Mouse (Mus musculus) MEL (cell line): ENCODE results near the gene Il2. TPM values are rescaled to one million over a fixed set of nuclear protein-coding genes. Genes with fewer than 3 reads are reported as not detected.

Source experiments
- DNase-seq: peaks from one replicate; pipeline ENCODE4 v3.0.0; 2011; ENCODE audit warnings: low read depth, low spot score
- H3K27ac ChIP-seq: 2 replicates; pipeline ENCODE4 v1.5.1; 2012; ENCODE audit warnings: low read depth, mild to moderate bottlenecking, control low read depth, low read length, moderate library complexity; ENCODE audit not compliant: control insufficient read depth
- H3K27me3 ChIP-seq, 2 experiments: fragments of 150-350 bp in 1 of 2; sonication (generic) in 1 of 2; 2 replicates each; pipeline ENCODE4 v1.6.1; 2012; ENCODE audit warnings: low read length in 2 of 2, mild to moderate bottlenecking in 2 of 2, improper control_type of control experiment in 1 of 2, moderate library complexity in 1 of 2; ENCODE audit not compliant: insufficient read depth in 2 of 2, control insufficient read depth in 1 of 2
- H3K36me3 ChIP-seq, 2 experiments: 2 replicates each; pipeline ENCODE4 v1.6.1; 2012 to 2014; ENCODE audit warnings: low read length in 2 of 2, improper control_type of control experiment in 1 of 2, inconsistent platforms in 1 of 2, mild to moderate bottlenecking in 1 of 2; ENCODE audit not compliant: insufficient read depth in 2 of 2, control insufficient read depth in 1 of 2
- H3K4me1 ChIP-seq, 2 experiments: fragments of 150-350 bp in 1 of 2; sonication (generic) in 1 of 2; 2 replicates each; pipeline ENCODE4 v1.6.1; 2012; ENCODE audit warnings: low read length in 2 of 2, improper control_type of control experiment in 1 of 2, mild to moderate bottlenecking in 1 of 2; ENCODE audit not compliant: insufficient read depth in 2 of 2, control insufficient read depth in 1 of 2
- H3K4me3 ChIP-seq, 2 experiments: fragments of 150-350 bp in 1 of 2; sonication (generic) in 1 of 2; 2 replicates each; pipeline ENCODE4 v1.5.1; 2012; ENCODE audit warnings: low read depth in 2 of 2, low read length in 2 of 2, mild to moderate bottlenecking in 2 of 2, moderate library complexity in 2 of 2, control low read depth in 1 of 2, improper control_type of control experiment in 1 of 2; ENCODE audit not compliant: control insufficient read depth in 1 of 2, insufficient read depth in 1 of 2
- H3K79me2 ChIP-seq: 2 replicates; pipeline ENCODE4 v1.6.1; 2012; ENCODE audit warnings: mild to moderate bottlenecking, low read length, moderate library complexity; ENCODE audit not compliant: control insufficient read depth, poor library complexity, insufficient read depth
- H3K9ac ChIP-seq: 2 replicates; pipeline ENCODE4 v1.6.1; 2012; ENCODE audit warnings: low read depth, mild to moderate bottlenecking, control low read depth, low read length, moderate library complexity; ENCODE audit not compliant: control insufficient read depth, poor library complexity, severe bottlenecking
- H3K9me3 ChIP-seq: fragments of 150-350 bp; sonication (generic); replicated peaks from 2 replicates; pipeline ENCODE4 v1.6.1; 2012; ENCODE audit warnings: mild to moderate bottlenecking, low read length, improper control_type of control experiment, moderate library complexity; ENCODE audit not compliant: insufficient read depth
- BHLHE40 ChIP-seq: IDR thresholded peaks from 2 replicates; pipeline ENCODE4 v1.6.1; 2012; ENCODE audit warnings: low read depth, mild to moderate bottlenecking, inconsistent platforms, low read length, improper control_type of control experiment, borderline replicate concordance
- CHD1 ChIP-seq: IDR thresholded peaks from 2 replicates; pipeline ENCODE4 v1.6.1; 2012; ENCODE audit warnings: low read depth, mild to moderate bottlenecking, inconsistent platforms, low read length, improper control_type of control experiment
- CHD2 ChIP-seq: IDR thresholded peaks from 2 replicates; pipeline ENCODE4 v1.6.1; 2011; ENCODE audit warnings: low read length, improper control_type of control experiment
- CTCF ChIP-seq, 3 experiments: IDR thresholded peaks in 2 of 3; conservative IDR thresholded peaks in 1 of 3; 2 replicates each; pipeline ENCODE4 v1.5.1; 2011 to 2012; ENCODE audit warnings: low read length in 3 of 3, low read depth in 2 of 3, mild to moderate bottlenecking in 2 of 3, improper control_type of control experiment in 1 of 3, inconsistent platforms in 1 of 3, mixed read lengths in 1 of 3, moderate library complexity in 1 of 3; ENCODE audit not compliant: control insufficient read depth in 1 of 3, insufficient read depth in 1 of 3, poor library complexity in 1 of 3, severe bottlenecking in 1 of 3
- E2F4 ChIP-seq: IDR thresholded peaks from 2 replicates; pipeline ENCODE4 v1.6.1; 2011; ENCODE audit warnings: low read depth, low read length, improper control_type of control experiment, borderline replicate concordance
- ELF1 ChIP-seq: IDR thresholded peaks from 2 replicates; pipeline ENCODE4 v1.6.1; 2014; ENCODE audit warnings: low read depth, mild to moderate bottlenecking, inconsistent platforms, low read length, improper control_type of control experiment, moderate library complexity
- ETS1 ChIP-seq: IDR thresholded peaks from 2 replicates; pipeline ENCODE4 v1.6.1; 2012; ENCODE audit warnings: low read depth, mild to moderate bottlenecking, inconsistent platforms, low read length, improper control_type of control experiment, moderate library complexity
- GATA1 ChIP-seq: IDR thresholded peaks from 2 replicates; pipeline ENCODE4 v1.6.1; 2011; ENCODE audit warnings: low read depth, low read length, improper control_type of control experiment
- JUND ChIP-seq: IDR thresholded peaks from 2 replicates; pipeline ENCODE4 v1.6.1; 2011; ENCODE audit warnings: low read depth, mild to moderate bottlenecking, improper control_type of control experiment, low read length
- KAT2A ChIP-seq: conservative IDR thresholded peaks from 2 replicates; pipeline ENCODE4 v1.6.1; 2012; ENCODE audit warnings: low read depth, low read length, improper control_type of control experiment, inconsistent platforms
- NELFE ChIP-seq: IDR thresholded peaks from 2 replicates; pipeline ENCODE4 v1.6.1; 2011; ENCODE audit warnings: low read depth, low read length, improper control_type of control experiment
- POLR2A ChIP-seq, 2 experiments: IDR thresholded peaks; 2 replicates each; pipeline ENCODE4 v1.6.1; 2011 to 2012; ENCODE audit warnings: low read length in 2 of 2, mild to moderate bottlenecking in 2 of 2, control low read depth in 1 of 2, improper control_type of control experiment in 1 of 2, low read depth in 1 of 2, moderate library complexity in 1 of 2; ENCODE audit not compliant: control insufficient read depth in 1 of 2, insufficient read depth in 1 of 2, poor library complexity in 1 of 2
- POLR2AphosphoS2 ChIP-seq: IDR thresholded peaks from 2 replicates; pipeline ENCODE4 v1.6.1; 2011; ENCODE audit warnings: low read length, improper control_type of control experiment
- POLR2AphosphoS5 ChIP-seq: IDR thresholded peaks from 2 replicates; pipeline ENCODE4 v1.6.1; 2012; ENCODE audit warnings: low read depth, borderline replicate concordance, mild to moderate bottlenecking, inconsistent platforms, low read length, moderate library complexity, mixed read lengths
- SIN3A ChIP-seq: IDR thresholded peaks from 2 replicates; pipeline ENCODE4 v1.6.1; 2012; ENCODE audit warnings: low read length, improper control_type of control experiment, inconsistent platforms
- SMC3 ChIP-seq: IDR thresholded peaks from 2 replicates; pipeline ENCODE4 v1.6.1; 2011; ENCODE audit warnings: low read depth, low read length, improper control_type of control experiment
- USF2 ChIP-seq, 2 experiments: IDR thresholded peaks; 2 replicates each; pipeline ENCODE4 v1.6.1; 2011 to 2012; ENCODE audit warnings: improper control_type of control experiment in 2 of 2, low read length in 2 of 2, borderline replicate concordance in 1 of 2, inconsistent platforms in 1 of 2, low read depth in 1 of 2, mild to moderate bottlenecking in 1 of 2; ENCODE audit not compliant: insufficient read depth in 1 of 2
- ZKSCAN1 ChIP-seq: IDR thresholded peaks from 2 replicates; pipeline ENCODE4 v1.6.1; 2012; ENCODE audit warnings: low read depth, mild to moderate bottlenecking, inconsistent platforms, low read length, improper control_type of control experiment, moderate library complexity
- ZNF384 ChIP-seq: IDR thresholded peaks from 2 replicates; pipeline ENCODE4 v1.6.1; 2012; ENCODE audit warnings: low read depth, mild to moderate bottlenecking, inconsistent platforms, low read length, improper control_type of control experiment
- polyA plus RNA-seq, 2 experiments: library from polyadenylated mRNA; stranded (reverse) in 1 of 2; unstranded in 1 of 2; fragments of >175 nt in 1 of 2; fragments of >200 nt in 1 of 2; gene quantifications; 2 replicates each; pipeline versions ENCODE4 v1.2.1 to v1.2.4; 2012; ENCODE audit warnings: low replicate concordance in 2 of 2, low read depth in 1 of 2; ENCODE audit not compliant: insufficient read length in 2 of 2, insufficient read depth in 1 of 2, missing spikeins in 1 of 2
- total RNA-seq: library from RNA; depleted of rRNA; stranded (reverse); fragments of 300-350 nt; gene quantifications from 2 replicates; pipeline ENCODE4 v1.2.3, GENCODE M21; 2012

The Il2 gene
- total and polyA plus RNA-seq, 3 experiments: not detected

- Histone ChIP-seq H3K36me3 (no peaks in the 10 kb centered on the region), H3K27me3 (peaks cover 0 to 2% of the 10 kb centered on the region in 2 experiments; a peak in 3 of 4 replicates), H3K27ac (no peak overlapping the region), H3K9me3 (no peaks in the 10 kb centered on the region), H3K9ac (no peak overlapping the region), H3K4me1 (no peaks in the 10 kb centered on the region), H3K4me3 (no peak overlapping the region), H3K79me2 (no peaks in the 10 kb centered on the region)
- TF ChIP-seq E2F4: no peak
- no peak for TF ChIP-seq POLR2AphosphoS5
- TF ChIP-seq, all 39 proteins: peak for 0
- DNase-seq: no peak
Observed at GRCm38 (mm10) chr3:37126162-37126561, 403 bp upstream of the Il2 start.

GRCm38 (mm10) chr3:37090721-37091120 is 35.0 kb downstream of the Il2 start:
- TF ChIP-seq KAT2A: no peak
- no peak for TF ChIP-seq JUND
- no peak for TF ChIP-seq ZNF384
- TF ChIP-seq E2F4: no peak
- TF ChIP-seq NELFE: no peak
- no peak for TF ChIP-seq CHD2
- TF ChIP-seq USF2 (IDR thresholded peaks at IDR 0.05; ENCODE audit: borderline replicate concordance in 1 of 2, insufficient read depth in 1 of 2, low read depth in 1 of 2, low read length in 2 of 2): no peak
- no peak for TF ChIP-seq SMC3
- no peak for TF ChIP-seq BHLHE40
- TF ChIP-seq, all 39 proteins: peak for 0
- peaks cover 0 to 2% of the 10 kb centered on the region in 2 experiments; a peak in 2 of 4 replicates for H3K27me3 ChIP-seq
- no peaks in the 10 kb centered on the region for H3K4me1 ChIP-seq
- H3K79me2 ChIP-seq: no peaks in the 10 kb centered on the region
- no peaks in the 10 kb centered on the region for H3K36me3 ChIP-seq
- no peak overlapping the region for H3K27ac ChIP-seq
- no peaks in the 10 kb centered on the region for H3K9me3 ChIP-seq
- H3K9ac ChIP-seq: no peak overlapping the region
- no peak overlapping the region for H3K4me3 ChIP-seq
- no peak for DNase-seq

GRCm38 (mm10) chr3:37084860-37085259 is 40.9 kb downstream of the Il2 start:
- Histone ChIP-seq H3K4me3 (no peak overlapping the region), H3K27me3 (peaks cover 0 to 2% of the 10 kb centered on the region in 2 experiments; a peak in 3 of 4 replicates)
- TF ChIP-seq NELFE (no peak), SMC3 (no peak), CHD1 (no peak), SIN3A (no peak), POLR2AphosphoS2 (no peak), ZNF384 (no peak), E2F4 (no peak), ZKSCAN1 (no peak), JUND (no peak), ETS1 (no peak), ELF1 (no peak), CTCF (IDR thresholded peaks at IDR 0.05 in 2 of 3, conservative IDR thresholded peaks at IDR 0.05 in 1 of 3; ENCODE audit: control insufficient read depth in 1 of 3, insufficient read depth in 1 of 3, low read depth in 2 of 3, low read length in 3 of 3, poor library complexity in 1 of 3, severe bottlenecking in 1 of 3) (no peak), GATA1 (no peak), POLR2A (IDR thresholded peaks at IDR 0.05; ENCODE audit: control insufficient read depth in 1 of 2, insufficient read depth in 1 of 2, low read depth in 1 of 2, low read length in 2 of 2, poor library complexity in 1 of 2) (no peak)
- TF ChIP-seq, all 39 proteins: peak for 0
- H3K36me3 ChIP-seq: no peaks in the 10 kb centered on the region
- no peaks in the 10 kb centered on the region for H3K9me3 ChIP-seq
- no peak for DNase-seq
- no peak overlapping the region for H3K9ac ChIP-seq
- H3K79me2 ChIP-seq: no peaks in the 10 kb centered on the region
- H3K27ac ChIP-seq: no peak overlapping the region
- no peaks in the 10 kb centered on the region for H3K4me1 ChIP-seq
